Mouse (Mus musculus) stomach, embryonic 16.5 days (tissue): ENCODE data around the gene Sec14l1. TPM values are rescaled to one million over a fixed set of nuclear protein-coding genes. Genes with fewer than 3 reads are reported as not detected.
A peak's percentile ranks its signal among the peaks of the same experiment; 100 is the strongest.

Experiments used
- ATAC-seq: fragments of 200-750 bp; cut with Nextera tagmentation; 2 replicates; pipeline ENCODE4 v1.8.0; 2017; ENCODE audit warnings: moderate number of reproducible peaks, moderate TSS enrichment; ENCODE audit not compliant: insufficient read depth, low FRiP score
- H3K27ac ChIP-seq: fragments of 300-500 bp; sonication (generic); 2 replicates; pipeline ENCODE4 v1.5.1; 2014; ENCODE audit warnings: low read length
- H3K27me3 ChIP-seq: fragments of 300-500 bp; sonication (generic); 2 replicates; pipeline ENCODE4 v1.6.1; 2014; ENCODE audit warnings: low read length, control low read depth, mixed read lengths; ENCODE audit not compliant: control insufficient read depth, insufficient read depth
- H3K36me3 ChIP-seq: fragments of 300-500 bp; sonication (generic); 2 replicates; pipeline ENCODE4 v1.6.1; 2014; ENCODE audit warnings: low read length; ENCODE audit not compliant: control insufficient read depth, insufficient read depth
- H3K4me1 ChIP-seq: fragments of 300-500 bp; sonication (generic); 2 replicates; pipeline ENCODE4 v1.6.1; 2014; ENCODE audit warnings: low read length, control low read depth, mixed read lengths; ENCODE audit not compliant: control insufficient read depth, insufficient read depth
- H3K4me2 ChIP-seq: fragments of 300-500 bp; sonication (generic); 2 replicates; pipeline ENCODE4 v1.6.1; 2014; ENCODE audit warnings: low read depth, low read length, mixed read lengths
- H3K4me3 ChIP-seq: fragments of 300-500 bp; sonication (generic); replicated peaks from 2 replicates; pipeline ENCODE4 v1.5.1; 2014; ENCODE audit warnings: mild to moderate bottlenecking, low read length
- H3K9ac ChIP-seq: fragments of 300-500 bp; sonication (generic); 2 replicates; pipeline ENCODE4 v1.6.1; 2014; ENCODE audit warnings: low read length
- H3K9me3 ChIP-seq: fragments of 300-500 bp; sonication (generic); replicated peaks from 2 replicates; pipeline ENCODE4 v1.6.1; 2016; ENCODE audit warnings: low read length, control low read depth; ENCODE audit not compliant: control insufficient read depth
- WGBS: fragments of 180-500 bp; shearing (Covaris S2); extraction: QIAGEN DNeasy Blood & Tissue Kit; methylation state at CpG from one replicate; pipeline ENCODE4 v1.1.7; 2014; 5-methylcytosine and 5-hydroxymethylcytosine counted together
- microRNA-seq: library from miRNA; unstranded; fragments of <30 nt; microRNA quantifications from one replicate; pipeline ENCODE4, GENCODE M21; 2016
- polyA plus RNA-seq: library from polyadenylated mRNA; unstranded; fragments of >200 nt; fragmentation: Nextera tagmentation; extraction: Ambion mirVana; gene quantifications from 2 replicates; pipeline ENCODE4 v1.2.1, GENCODE M21; 2015

Sec14l1 gene
- polyA plus RNA-seq, 1 experiment from 2014 or later, result 62.5 TPM

- Histone ChIP-seq H3K4me2 (no peak overlapping the region), H3K4me1 (peaks cover 25% of the 10 kb centered on the region), H3K4me3 (no peak overlapping the region), H3K27ac (peak overlapping the region; percentile 84), H3K36me3 (no peaks in the 10 kb centered on the region), H3K9me3 (no peaks in the 10 kb centered on the region; the same call in 1 of the 2 replicates), H3K9ac (peak overlapping the region; percentile 29; the same call in 1 of the 2 replicates), H3K27me3 (no peaks in the 10 kb centered on the region)
- WGBS, result 72% methylated on average over 8 of the region's 8 CpGs
- no peak for ATAC-seq
These were observed 89.6 kb downstream of the Sec14l1 start for GRCm38 (mm10) chr11:117204606-117205005.

GRCm38 (mm10) chr11:117205042-117205441 is 90.1 kb downstream of the Sec14l1 start:
- Histone ChIP-seq H3K9me3 (no peaks in the 10 kb centered on the region; the same call in 1 of the 2 replicates), H3K27ac (peak overlapping the region; percentile 84), H3K4me3 (no peak overlapping the region), H3K4me2 (no peak overlapping the region), H3K9ac (peak overlapping the region; percentile 29; the same call in 1 of the 2 replicates), H3K4me1 (peaks cover 25% of the 10 kb centered on the region), H3K27me3 (no peaks in the 10 kb centered on the region), H3K36me3 (no peaks in the 10 kb centered on the region)
- peak; percentile 52; the same call in 1 of the 2 replicates for ATAC-seq
- WGBS, result 62% methylated on average over 6 of the region's 6 CpGs

GRCm38 (mm10) chr11:117205447-117205846 is 90.5 kb downstream of the Sec14l1 start:
- 68% methylated on average over 9 of the region's 9 CpGs for WGBS
- Histone ChIP-seq H3K4me3 (no peak overlapping the region), H3K9me3 (no peaks in the 10 kb centered on the region; the same call in 1 of the 2 replicates), H3K27ac (peak overlapping the region; percentile 84), H3K4me1 (peaks cover 25% of the 10 kb centered on the region), H3K27me3 (no peaks in the 10 kb centered on the region), H3K36me3 (no peaks in the 10 kb centered on the region), H3K4me2 (no peak overlapping the region), H3K9ac (no peak overlapping the region)
- ATAC-seq, result peak; percentile 23; the same call in 1 of the 2 replicates

- no peak overlapping the region for H3K4me2 ChIP-seq
- H3K36me3 ChIP-seq, result no peaks in the 10 kb centered on the region
- H3K4me3 ChIP-seq, result no peak overlapping the region
- no peaks in the 10 kb centered on the region for H3K27me3 ChIP-seq
- no peak overlapping the region for H3K27ac ChIP-seq
- 79% methylated on average over 5 of the region's 5 CpGs for WGBS
- ATAC-seq, result no peak
- no peak overlapping the region for H3K9ac ChIP-seq
- no peaks in the 10 kb centered on the region; the same call in 1 of the 2 replicates for H3K9me3 ChIP-seq
- peaks cover 15% of the 10 kb centered on the region; the same call in 1 of the 2 replicates for H3K4me1 ChIP-seq
These were observed 92.5 kb downstream of the Sec14l1 start for GRCm38 (mm10) chr11:117207436-117207835.

GRCm38 (mm10) chr11:117208151-117208673 is 93.2 kb downstream of the Sec14l1 start:
- H3K4me1 ChIP-seq, result peaks cover 11% of the 10 kb centered on the region; the same call in 1 of the 2 replicates
- WGBS, result 80% methylated on average over 8 of the region's 8 CpGs
- no peaks in the 10 kb centered on the region; the same call in 1 of the 2 replicates for H3K9me3 ChIP-seq
- no peaks in the 10 kb centered on the region for H3K36me3 ChIP-seq
- no peaks in the 10 kb centered on the region for H3K27me3 ChIP-seq
- no peak for ATAC-seq
- H3K4me3 ChIP-seq, result no peak overlapping the region
- H3K9ac ChIP-seq, result 0 out of 2 replicates have a peak overlapping the region, but pooled peaks have one; percentile 3
- no peak overlapping the region for H3K4me2 ChIP-seq
- no peak overlapping the region for H3K27ac ChIP-seq

Small RNA genes lying within 50 kb of the gene (microRNA-seq; reads per million reads assigned to microRNA genes)
- not detected for gene Gm24323
- gene Mir6516, result not detected

Other genes starting within 250 kb of the Sec14l1 start
- 0.50 and 0.67 TPM in 2 replicates for gene Mgat5b, start 196.3 kb upstream of the Sec14l1 start, polyA plus RNA-seq
- gene Sept9, start 84.5 kb downstream of the Sec14l1 start, polyA plus RNA-seq, result 101 and 105 TPM in 2 replicates